Mouse (Mus musculus) E14TG2a.4 (cell line): Measurements from ENCODE around the gene Ech1.

Experiments used
- CTCF ChIP-seq: conservative IDR thresholded peaks from 2 replicates; pipeline ENCODE4 v1.5.1; 2014; ENCODE audit warnings: low read length
- NANOG ChIP-seq: IDR thresholded peaks from 2 replicates; pipeline ENCODE4 v1.6.1; 2014; ENCODE audit warnings: borderline replicate concordance, low read length, mixed read lengths
- POU5F1 ChIP-seq: IDR thresholded peaks from 2 replicates; pipeline ENCODE4 v1.6.1; 2014; ENCODE audit warnings: low read length, borderline replicate concordance

DNA sequence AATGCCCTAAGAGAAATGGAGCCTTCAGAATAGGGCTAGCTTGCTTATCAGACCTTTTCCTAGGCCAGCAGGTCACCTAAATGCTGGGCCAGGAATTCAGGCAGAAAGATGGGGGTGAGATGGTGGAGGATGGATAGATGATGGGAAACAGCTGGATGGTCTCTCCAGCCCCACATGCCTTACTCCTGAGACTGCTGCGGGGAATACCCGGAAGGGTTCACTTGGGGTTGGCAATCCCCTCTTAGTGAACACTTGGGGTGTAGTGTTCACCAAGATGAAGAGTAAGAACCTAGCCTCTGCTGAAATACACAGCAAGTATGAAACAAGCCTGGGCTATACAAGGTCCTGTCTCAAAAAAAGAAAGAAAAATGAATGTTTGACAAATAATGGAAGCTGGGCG lies 35.8 kb upstream of the Ech1 start:
- TF ChIP-seq CTCF (no peak), NANOG (no peak), POU5F1 (no peak)
